Mouse (Mus musculus) erythroblast, embryonic 14.5 days (primary cell): Measurements from ENCODE around the gene Ubfd1. TPM values are rescaled to one million over a fixed set of nuclear protein-coding genes. Genes with fewer than 3 reads are reported as not detected.

ENCODE experiments used
- H3K27me3 ChIP-seq: 2 replicates; pipeline ENCODE4 v1.6.1; 2012; ENCODE audit warnings: inconsistent platforms; ENCODE audit not compliant: control insufficient read depth
- H3K36me3 ChIP-seq: 2 replicates; pipeline ENCODE4 v1.6.1; 2012; ENCODE audit warnings: mild to moderate bottlenecking, inconsistent platforms; ENCODE audit not compliant: control insufficient read depth
- H3K4me1 ChIP-seq: 2 replicates; pipeline ENCODE4 v1.6.1; 2012; ENCODE audit warnings: inconsistent platforms; ENCODE audit not compliant: control insufficient read depth
- H3K4me3 ChIP-seq: replicated peaks from 2 replicates; pipeline ENCODE3; 2012; ENCODE audit warnings: moderate library complexity, mild to moderate bottlenecking, inconsistent platforms
- H3K9me3 ChIP-seq: 2 replicates; pipeline ENCODE4 v1.6.1; 2012; ENCODE audit warnings: low read length, inconsistent platforms, mixed read lengths; ENCODE audit not compliant: control insufficient read depth
- GATA1 ChIP-seq: IDR thresholded peaks from 2 replicates; pipeline ENCODE4 v1.6.1; 2012; ENCODE audit warnings: low read length, inconsistent platforms, mixed read lengths
- TAL1 ChIP-seq: IDR thresholded peaks from 3 replicates; pipeline ENCODE4 v1.6.1; 2012; ENCODE audit warnings: low read length, inconsistent platforms, mixed read lengths
- polyA plus RNA-seq: library from polyadenylated mRNA; stranded (reverse); fragments of >175 nt; gene quantifications from 2 replicates; pipeline ENCODE4 v1.2.3, GENCODE M21; 2012

The Ubfd1 gene
- polyA plus RNA-seq, 1 experiment, result 0.78 TPM

DNA sequence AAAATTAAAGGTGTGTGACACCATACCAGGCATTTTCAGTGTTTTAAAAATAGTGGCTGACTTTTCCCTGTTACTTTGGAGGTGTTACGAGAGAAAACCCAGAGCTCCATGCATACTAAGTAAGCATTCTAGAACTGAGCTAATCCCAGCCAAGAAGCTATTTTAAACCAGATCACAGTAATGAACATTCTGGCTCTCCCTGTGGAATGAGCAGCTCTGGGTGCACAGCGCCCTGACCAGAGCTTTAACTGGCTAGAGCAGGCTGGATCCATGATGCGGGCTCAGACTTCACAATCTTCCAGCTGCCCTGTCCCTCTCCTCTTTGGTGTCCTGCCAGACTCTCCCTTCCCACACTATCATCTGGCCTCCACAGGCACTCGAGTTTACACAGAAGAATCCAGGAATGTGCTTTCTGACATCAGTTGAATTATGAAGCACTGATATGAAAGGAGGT, 21.8 kb upstream of the Ubfd1 start:
- Histone ChIP-seq H3K27me3 (no peaks in the 10 kb centered on the region), H3K4me1 (peaks cover 21% of the 10 kb centered on the region), H3K9me3 (no peaks in the 10 kb centered on the region), H3K36me3 (peaks cover 21% of the 10 kb centered on the region), H3K4me3 (no peak overlapping the region)
- TF ChIP-seq TAL1 (no peak), GATA1 (no peak)

DNA sequence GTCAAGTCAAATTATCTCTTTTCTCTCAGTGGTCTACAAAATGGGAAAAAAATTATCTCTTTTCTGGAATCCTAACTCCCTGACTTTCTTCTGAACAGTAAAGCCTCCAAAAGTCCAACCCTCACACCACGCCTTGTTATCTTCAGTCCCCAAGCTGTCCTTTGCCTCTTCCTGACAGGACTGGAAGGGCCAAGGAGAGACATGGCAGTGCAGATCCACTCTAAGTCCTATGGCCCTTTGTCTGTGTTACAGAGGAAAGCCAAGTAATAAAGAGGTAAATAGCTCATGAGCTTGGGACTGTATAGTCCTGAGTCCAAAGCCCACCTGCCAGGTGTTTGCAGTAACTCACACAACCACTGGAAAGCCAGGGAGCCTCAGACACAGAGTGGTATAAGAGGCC, 21.3 kb upstream of the Ubfd1 start:
- Histone ChIP-seq H3K36me3 (peaks cover 21% of the 10 kb centered on the region), H3K4me3 (no peak overlapping the region), H3K9me3 (no peaks in the 10 kb centered on the region), H3K4me1 (peaks cover 21% of the 10 kb centered on the region), H3K27me3 (no peaks in the 10 kb centered on the region)
- TF ChIP-seq TAL1 (no peak), GATA1 (no peak)

GRCm38 (mm10) chr7:122046813-122047212, 20.2 kb upstream of the Ubfd1 start:
- TF ChIP-seq TAL1 (no peak), GATA1 (no peak)
- peaks cover 21% of the 10 kb centered on the region for H3K4me1 ChIP-seq
- H3K4me3 ChIP-seq, result no peak overlapping the region
- H3K27me3 ChIP-seq, result no peaks in the 10 kb centered on the region
- H3K36me3 ChIP-seq, result peaks cover 26% of the 10 kb centered on the region
- no peaks in the 10 kb centered on the region for H3K9me3 ChIP-seq

- H3K36me3 ChIP-seq, result peaks cover 24% of the 10 kb centered on the region
- H3K9me3 ChIP-seq, result no peaks in the 10 kb centered on the region
- no peaks in the 10 kb centered on the region for H3K27me3 ChIP-seq
- TF ChIP-seq GATA1 (no peak), TAL1 (no peak)
- no peak overlapping the region for H3K4me3 ChIP-seq
- H3K4me1 ChIP-seq, result peaks cover 21% of the 10 kb centered on the region
Measured at GRCm38 (mm10) chr7:122048191-122048590, 18.8 kb upstream of the Ubfd1 start.

- Histone ChIP-seq H3K4me1 (peaks cover 13% of the 10 kb centered on the region), H3K27me3 (no peaks in the 10 kb centered on the region), H3K9me3 (no peaks in the 10 kb centered on the region), H3K4me3 (no peak overlapping the region), H3K36me3 (peaks cover 28% of the 10 kb centered on the region)
- no peak for TF ChIP-seq GATA1
- TF ChIP-seq TAL1, result no peak
Measured at GRCm38 (mm10) chr7:122050834-122051233, 16.1 kb upstream of the Ubfd1 start.

GRCm38 (mm10) chr7:122056633-122057032, 10.3 kb upstream of the Ubfd1 start:
- H3K4me3 ChIP-seq, result no peak overlapping the region
- TF ChIP-seq TAL1 (no peak), GATA1 (no peak)
- no peaks in the 10 kb centered on the region for H3K27me3 ChIP-seq
- H3K4me1 ChIP-seq, result no peaks in the 10 kb centered on the region
- H3K9me3 ChIP-seq, result no peaks in the 10 kb centered on the region
- H3K36me3 ChIP-seq, result peaks cover 33% of the 10 kb centered on the region

- no peak for TF ChIP-seq TAL1
- TF ChIP-seq GATA1, result no peak
- peak overlapping the region; percentile 94 for H3K4me3 ChIP-seq
- H3K9me3 ChIP-seq, result no peaks in the 10 kb centered on the region
- peaks cover 37% of the 10 kb centered on the region for H3K4me1 ChIP-seq
- H3K27me3 ChIP-seq, result no peaks in the 10 kb centered on the region
- H3K36me3 ChIP-seq, result peaks cover 22% of the 10 kb centered on the region
Measured at GRCm38 (mm10) chr7:122065656-122066055, 1.3 kb upstream of the Ubfd1 start.

DNA sequence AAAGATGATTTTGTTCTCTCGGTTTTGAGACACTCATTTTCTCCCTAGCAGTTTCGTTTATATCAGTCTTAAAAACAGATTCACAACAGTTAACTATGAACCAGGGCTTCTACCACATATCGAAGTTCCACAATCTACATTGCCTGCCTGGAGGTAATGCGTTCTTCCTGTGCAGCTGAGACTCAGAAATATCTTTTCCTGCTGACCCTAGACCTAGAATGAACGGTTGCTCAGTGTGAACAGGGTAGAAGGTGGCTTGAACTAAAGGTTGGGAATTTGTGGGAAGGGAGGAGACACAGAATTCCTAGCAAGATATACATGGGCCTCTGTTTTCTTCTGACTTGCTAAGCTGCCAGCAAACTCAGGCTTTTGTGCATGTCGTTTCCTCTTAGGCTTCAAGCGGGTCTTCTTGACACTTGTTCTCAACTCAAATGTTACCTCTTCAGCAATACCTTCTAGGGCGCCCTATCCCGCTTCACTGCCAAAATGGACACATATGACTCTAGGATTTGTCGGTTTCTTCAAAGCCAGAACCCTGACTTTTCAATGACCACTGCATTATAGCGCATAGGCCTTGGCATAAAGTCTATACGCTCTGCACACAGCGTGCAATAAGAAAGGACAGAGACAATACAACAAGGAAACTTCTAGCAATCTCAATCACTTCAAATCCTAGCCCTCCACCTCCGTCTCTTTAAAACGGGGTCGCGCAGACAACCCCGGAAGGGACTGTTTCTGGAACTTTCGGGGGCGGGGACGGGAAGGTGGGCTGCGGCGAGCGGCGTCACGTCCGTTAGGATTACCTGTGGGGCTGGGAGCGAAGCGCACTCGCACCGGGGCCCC, 652 bp upstream of the Ubfd1 start:
- Histone ChIP-seq H3K4me3 (peak overlapping the region; percentile 94), H3K4me1 (peaks cover 37% of the 10 kb centered on the region), H3K36me3 (peaks cover 25% of the 10 kb centered on the region), H3K27me3 (no peaks in the 10 kb centered on the region), H3K9me3 (no peaks in the 10 kb centered on the region)
- TF ChIP-seq TAL1, result no peak
- no peak for TF ChIP-seq GATA1

DNA sequence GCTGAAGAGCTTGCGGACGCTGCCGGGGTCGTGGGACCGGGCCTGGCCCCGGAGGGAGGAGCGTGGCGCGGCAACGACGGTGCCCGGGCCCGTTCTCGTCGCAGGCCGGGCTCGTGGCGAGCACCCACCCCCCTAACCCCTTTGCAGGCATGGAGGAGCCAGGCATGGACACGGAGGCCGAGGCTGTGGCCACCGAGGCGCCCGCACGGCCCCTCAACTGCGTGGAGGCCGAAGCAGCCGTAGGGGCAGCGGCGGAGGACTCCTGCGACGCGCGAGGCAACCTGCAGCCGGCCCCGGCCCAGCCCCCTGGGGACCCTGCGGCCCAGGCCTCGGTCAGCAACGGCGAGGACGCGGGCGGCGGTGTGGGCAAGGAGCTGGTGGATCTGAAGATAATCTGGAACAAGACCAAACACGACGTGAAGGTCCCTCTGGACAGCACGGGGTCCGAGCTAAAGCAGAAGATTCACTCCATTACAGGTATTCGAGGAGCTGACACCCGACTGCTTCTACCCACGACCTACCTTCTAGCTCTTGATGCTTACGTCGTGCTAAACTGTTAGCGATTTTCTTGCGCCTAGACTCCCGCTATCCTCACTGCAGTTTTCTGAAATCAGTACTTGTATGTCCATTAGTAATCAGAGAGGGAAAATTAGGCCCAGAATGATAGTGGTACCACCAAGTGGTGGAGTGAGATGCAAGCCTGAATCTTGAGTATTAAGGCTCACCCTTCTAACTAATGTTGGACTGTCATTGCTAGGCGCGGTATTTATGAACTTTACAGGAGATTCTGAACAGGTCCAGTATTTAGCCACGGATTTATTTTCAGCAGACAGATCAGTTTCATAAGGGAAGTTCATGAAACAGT, 774 bp downstream of the Ubfd1 start:
- TF ChIP-seq GATA1 (no peak), TAL1 (no peak)
- Histone ChIP-seq H3K27me3 (no peaks in the 10 kb centered on the region), H3K4me3 (peak overlapping the region; percentile 94), H3K4me1 (peaks cover 37% of the 10 kb centered on the region), H3K9me3 (no peaks in the 10 kb centered on the region), H3K36me3 (peaks cover 34% of the 10 kb centered on the region)
